Mouse (Mus musculus) lung, adult 2 months (tissue): ENCODE measurements around the gene Sin3b.

Experiments used
- CTCF ChIP-seq: fragments of 200-500 bp; IDR thresholded peaks from 2 replicates; pipeline ENCODE4 v1.5.1; 2011; ENCODE audit warnings: mild to moderate bottlenecking, low read length, control low read depth; ENCODE audit not compliant: insufficient read depth
- POLR2A ChIP-seq: fragments of 200-500 bp; IDR thresholded peaks from 2 replicates; pipeline ENCODE4 v1.6.1; 2011; ENCODE audit warnings: low read depth, mild to moderate bottlenecking, control low read depth, low read length, borderline replicate concordance; ENCODE audit errors: extremely low read depth

- TF ChIP-seq POLR2A (no peak), CTCF (no peak)
These were observed 40.0 kb upstream of the Sin3b start for GRCm38 (mm10) chr8:72683010-72683521.
